Mouse (Mus musculus) mature B cell (primary cell): ENCODE measurements around the gene Arhgap21.
"Not testable (repeated sequence)": the region's sequence is repeated elsewhere in the genome, so short reads cannot be mapped to it uniquely, and the experiment has no call there.

ENCODE experiments used
- in situ Hi-C: fragments of 300-500 bp; cut with MboI; formaldehyde crosslinking; loops from 2 replicates; pipeline ENCODE4 v1.14.3; 2019

Gene Arhgap21

GRCm38 (mm10) chr2:20941105-20941504, 27.6 kb downstream of the Arhgap21 start:
- in situ Hi-C loops = no loop called here

DNA sequence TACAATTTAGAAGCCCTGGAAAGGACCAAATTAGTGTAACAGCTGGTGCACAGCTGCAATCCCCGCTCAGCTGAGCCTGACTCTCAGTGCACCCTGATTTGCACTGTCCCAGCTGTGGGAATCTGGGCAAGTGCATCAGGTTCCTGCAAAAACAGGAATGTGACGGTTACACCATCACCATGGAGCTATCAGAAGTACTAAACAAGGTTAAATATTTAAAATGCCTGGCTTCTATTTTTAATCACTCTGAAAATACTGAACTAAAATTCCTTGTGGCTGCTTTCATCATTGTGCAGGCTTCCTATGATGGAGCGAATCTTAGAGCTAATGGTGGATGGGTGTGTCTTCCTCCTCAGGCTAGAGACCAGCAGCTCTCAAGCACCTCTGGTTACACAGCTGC, 29.3 kb downstream of the Arhgap21 start:
- in situ Hi-C loops = no loop called here

GRCm38 (mm10) chr2:20936609-20937221, 32.0 kb downstream of the Arhgap21 start:
- in situ Hi-C loops = no loop called here

DNA sequence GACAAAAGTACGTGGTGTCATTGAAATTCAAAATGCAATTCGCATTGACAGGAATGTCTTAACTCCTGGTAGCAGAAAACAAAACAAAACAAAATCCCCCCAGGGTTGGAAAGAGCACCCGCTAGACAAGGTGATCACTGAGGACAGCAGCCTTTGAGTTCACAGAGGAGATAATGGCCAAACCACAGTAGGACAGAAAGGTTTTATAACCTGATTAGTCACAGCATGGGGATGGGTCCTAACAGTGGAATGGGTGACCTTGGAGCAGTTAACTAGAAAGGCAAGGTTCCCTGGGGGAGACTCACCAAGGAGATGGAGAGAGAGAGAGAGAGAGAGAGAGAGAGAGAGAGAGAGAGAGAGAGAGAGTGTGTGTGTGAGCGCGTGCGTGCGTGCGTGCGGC, 34.3 kb downstream of the Arhgap21 start:
- in situ Hi-C loops = no loop called here

DNA sequence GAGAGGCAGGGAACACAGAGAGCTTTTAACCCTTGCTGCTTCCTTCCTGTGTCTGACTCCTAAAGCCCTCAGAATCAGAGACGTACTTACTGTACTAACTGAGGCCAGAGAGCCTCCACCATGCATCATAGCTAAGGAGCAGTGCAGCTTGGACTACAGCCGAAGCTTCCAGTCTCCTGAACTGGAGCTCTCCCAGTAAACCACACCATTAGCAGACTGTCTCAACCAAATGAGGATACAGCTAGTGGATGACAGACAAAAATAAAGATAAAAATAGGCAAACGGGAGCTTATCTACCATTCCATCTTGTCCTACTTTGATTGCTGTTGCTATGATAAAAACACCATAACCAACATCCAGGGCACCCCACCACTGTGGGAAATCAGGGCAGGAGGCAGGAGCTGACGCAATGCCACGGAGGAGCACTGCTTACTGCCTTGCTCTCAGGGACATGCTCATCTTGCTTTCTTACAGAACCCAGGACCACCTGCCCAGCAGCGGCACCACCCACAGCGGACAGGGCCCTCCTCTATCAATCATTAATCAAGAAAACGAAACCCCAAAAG, 35.9 kb downstream of the Arhgap21 start:
- in situ Hi-C loops = no loop called here

DNA sequence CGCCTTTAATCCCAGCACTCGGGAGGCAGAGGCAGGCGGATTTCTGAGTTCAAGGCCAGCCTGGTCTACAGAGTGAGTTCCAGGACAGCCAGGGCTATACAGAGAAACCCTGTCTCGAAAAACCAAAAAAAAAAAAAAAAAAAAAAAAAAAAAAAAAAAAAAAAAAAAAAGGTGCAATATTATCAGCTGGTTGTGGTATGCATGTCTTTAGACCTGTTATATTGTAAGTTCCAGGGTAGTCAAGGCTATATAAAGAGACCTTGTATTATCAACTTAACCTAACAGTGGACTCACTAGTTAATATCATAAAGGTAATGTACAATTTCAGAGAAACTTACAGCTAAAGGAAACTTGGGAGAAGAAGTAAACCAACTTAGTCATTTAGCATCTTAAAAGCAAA, 36.9 kb downstream of the Arhgap21 start:
- in situ Hi-C loops = not testable (repeated sequence)

- in situ Hi-C loops = no loop called here
Measured at GRCm38 (mm10) chr2:20928454-20928853, 40.2 kb downstream of the Arhgap21 start.

DNA sequence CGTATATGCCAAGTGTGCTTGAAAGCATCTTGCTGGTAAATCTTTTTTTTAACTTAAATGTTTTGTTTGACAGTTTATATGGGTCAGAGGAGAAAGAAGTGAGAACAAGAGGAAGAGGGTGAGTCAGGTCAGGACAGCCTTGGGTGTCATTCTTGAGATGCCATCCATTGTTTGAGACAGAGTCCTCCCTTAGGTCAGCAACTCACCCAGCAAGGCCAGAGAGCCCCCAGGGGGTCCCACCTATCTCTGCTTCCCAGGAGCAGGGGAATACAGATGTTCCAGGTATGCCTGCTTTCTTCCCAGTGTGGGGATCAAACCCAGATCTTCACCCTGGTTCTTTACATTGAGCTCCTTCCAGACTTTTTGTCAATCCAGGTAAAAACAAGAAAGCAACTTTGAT, 43.7 kb downstream of the Arhgap21 start:
- in situ Hi-C loops = no loop called here

- in situ Hi-C loops = no loop called here
Measured at GRCm38 (mm10) chr2:20922366-20922765, 46.3 kb downstream of the Arhgap21 start.

DNA sequence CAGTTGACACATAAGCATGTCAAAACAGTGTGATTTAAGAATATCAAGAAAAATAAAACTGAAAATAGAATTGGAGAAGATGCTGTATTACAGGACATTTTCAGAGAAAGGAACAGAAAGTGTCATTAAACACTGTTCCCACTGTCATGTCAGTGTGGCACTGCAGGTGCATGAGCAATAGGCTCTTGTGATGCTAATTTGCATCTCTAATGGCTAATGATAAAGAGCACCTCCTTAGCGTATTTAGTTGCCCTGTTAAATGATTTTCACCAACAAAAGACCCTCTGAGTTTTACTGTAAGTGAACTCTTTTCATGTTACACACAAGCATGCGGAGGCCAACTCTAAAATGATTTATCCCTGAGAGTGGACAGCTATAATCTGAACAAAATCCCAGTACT, 47.1 kb downstream of the Arhgap21 start:
- in situ Hi-C loops = no loop called here

DNA sequence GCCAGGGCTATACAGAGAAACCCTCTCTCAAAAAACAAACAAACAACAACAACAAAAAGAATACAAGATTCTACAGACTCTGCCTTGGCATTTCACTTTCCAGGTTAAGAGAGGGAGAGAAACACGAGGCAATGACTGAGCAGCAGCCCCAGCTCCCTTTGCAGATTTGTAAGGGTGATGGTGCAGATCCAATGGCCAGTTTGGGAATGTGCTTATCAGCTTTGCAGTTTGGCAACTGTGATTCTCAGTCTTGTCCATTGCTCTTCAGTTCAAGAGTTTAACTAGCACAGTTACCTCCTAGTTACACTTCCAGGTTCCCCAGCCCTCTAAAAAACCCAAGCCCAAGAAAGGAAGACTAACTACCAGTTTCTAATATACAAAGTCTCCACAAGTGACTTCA, 47.7 kb downstream of the Arhgap21 start:
- in situ Hi-C loops = no loop called here

DNA sequence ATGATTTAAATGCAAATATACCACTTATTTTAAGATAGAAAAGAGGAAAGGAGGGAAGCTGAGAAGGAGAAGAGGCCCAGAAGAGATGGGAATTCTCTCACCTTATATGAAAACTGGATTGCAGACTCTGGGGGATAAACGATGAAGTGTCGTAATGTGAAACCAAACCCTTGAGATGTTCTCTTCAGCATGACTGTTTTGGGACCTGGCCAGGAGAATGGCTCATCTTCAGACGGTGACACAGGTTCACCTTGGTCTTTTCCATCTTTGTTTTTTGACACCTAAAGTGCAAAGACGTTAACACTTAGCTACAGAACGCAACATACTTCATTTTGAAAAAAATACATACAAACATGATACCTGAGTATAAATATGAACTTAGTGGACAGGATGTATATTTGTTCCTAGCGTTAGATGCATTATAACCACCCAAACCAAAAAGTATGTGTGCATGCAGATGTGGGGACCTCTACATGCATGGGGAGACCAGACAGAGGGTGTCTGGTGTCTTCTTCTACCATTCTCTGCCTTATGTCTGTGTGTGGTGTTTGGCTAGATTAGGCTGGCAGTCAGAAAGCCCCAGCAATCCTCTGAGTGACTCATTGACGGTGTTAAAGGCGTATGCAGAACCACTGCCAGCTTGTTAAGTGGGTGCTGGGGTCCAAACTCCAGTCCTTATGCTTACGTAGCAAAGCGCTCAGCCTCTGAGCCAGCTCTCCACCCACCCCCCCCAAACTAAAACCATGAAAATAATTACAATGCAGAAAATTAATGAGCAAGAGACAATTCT, 54.0 kb downstream of the Arhgap21 start:
- in situ Hi-C loops = no loop called here

- in situ Hi-C loops = no loop called here
Measured at GRCm38 (mm10) chr2:20913019-20913415, 55.7 kb downstream of the Arhgap21 start.

GRCm38 (mm10) chr2:20912348-20913018, 56.2 kb downstream of the Arhgap21 start:
- in situ Hi-C loops = no loop called here

GRCm38 (mm10) chr2:20910446-20910845, 58.2 kb downstream of the Arhgap21 start:
- in situ Hi-C loops = no loop called here

GRCm38 (mm10) chr2:20909404-20909803, 59.3 kb downstream of the Arhgap21 start:
- in situ Hi-C loops = no loop called here

- in situ Hi-C loops = no loop called here
Measured at GRCm38 (mm10) chr2:20907291-20907690, 61.4 kb downstream of the Arhgap21 start.

- in situ Hi-C loops = no loop called here
Measured at GRCm38 (mm10) chr2:20905411-20905810, 63.3 kb downstream of the Arhgap21 start.

DNA sequence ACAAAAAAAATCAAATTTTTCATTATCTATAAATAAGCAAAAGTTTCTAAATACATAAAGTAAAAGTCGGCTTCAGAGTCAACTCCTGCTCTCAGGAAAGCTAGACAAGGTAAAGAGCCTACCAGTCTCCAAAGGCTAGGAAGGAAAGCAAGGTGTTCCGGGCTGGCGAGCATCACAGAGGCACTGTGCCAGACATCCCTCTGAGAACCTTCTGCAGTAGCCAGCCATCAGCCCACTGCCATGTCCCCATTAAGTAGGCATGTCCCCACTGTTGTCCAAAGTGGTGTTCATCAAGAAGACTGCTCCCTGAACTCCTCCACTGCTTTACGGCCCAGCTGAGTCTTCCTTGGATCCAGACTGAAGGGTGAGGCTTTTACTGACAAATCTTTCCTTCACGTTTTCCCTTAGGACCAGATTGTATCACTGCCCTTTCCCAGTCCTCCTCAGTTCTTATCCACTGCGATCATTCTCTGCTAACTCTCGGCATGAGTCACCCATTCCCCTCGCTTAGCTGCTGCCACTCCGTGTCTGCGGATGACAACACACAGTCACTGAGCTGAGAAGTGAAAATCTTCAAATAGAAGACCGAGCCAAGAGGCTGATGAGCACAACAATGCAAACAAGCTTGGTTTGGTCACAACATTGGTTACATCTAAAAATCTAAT, 65.6 kb downstream of the Arhgap21 start:
- in situ Hi-C loops = no loop called here

GRCm38 (mm10) chr2:20901916-20902315, 66.8 kb downstream of the Arhgap21 start:
- in situ Hi-C loops = no loop called here

DNA sequence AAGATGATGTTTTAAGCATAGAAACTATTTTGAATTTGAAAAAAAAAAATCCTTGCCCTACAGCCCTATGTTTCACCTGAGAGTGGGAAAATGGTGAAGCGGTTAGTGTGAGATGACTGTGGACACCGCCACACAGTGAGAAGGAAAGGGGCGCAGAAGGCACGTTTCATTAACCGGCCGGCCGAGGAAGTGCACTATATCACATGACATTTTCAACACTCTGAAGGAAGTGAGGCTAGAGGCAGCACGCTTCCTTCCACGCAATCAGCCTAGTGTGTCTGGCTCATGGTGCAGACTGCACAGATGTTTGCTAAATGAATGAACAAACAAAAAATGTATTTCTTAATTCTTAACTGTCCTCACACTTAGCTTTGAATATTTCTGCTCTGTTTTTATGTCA, 69.4 kb downstream of the Arhgap21 start:
- in situ Hi-C loops = loop anchor here (10.0 kb wide), 1 partner anchor 286 kb away; no protein-coding TSS in a partner anchor

GRCm38 (mm10) chr2:20898684-20899083, 70.0 kb downstream of the Arhgap21 start:
- in situ Hi-C loops = loop anchor here (10.0 kb wide), 1 partner anchor 286 kb away; no protein-coding TSS in a partner anchor
